Comparison of ENCODE assay signal across 14 mouse cellular contexts in the genomic region with DNA sequence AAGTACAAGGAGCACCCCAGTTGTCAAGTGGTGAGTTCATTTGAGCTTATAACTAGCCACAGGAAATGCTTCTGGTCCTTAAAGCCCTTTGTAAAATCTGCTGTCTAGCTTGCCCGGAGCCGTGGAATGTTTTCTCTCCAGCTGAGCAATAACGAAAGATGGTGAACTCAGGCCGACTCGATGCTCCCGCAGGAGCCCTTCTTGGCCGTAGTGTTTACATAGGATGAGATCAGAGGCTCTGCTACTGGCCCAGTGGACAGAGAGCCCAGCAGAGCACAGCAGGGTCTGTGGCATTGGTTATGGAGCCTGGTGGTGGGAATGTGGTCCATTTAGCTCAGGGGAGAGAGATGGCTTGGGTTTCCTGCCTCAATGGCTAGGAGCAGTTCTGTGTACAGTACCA.
DNase-seq lines count a peak whose midpoint lies in the region; ATAC-seq lines count a peak whose summit lies in the region.
"Had no signal": no experiment of that assay in that cellular context is flagged by ENCODE, and none has a peak within 500 bp of the region (broad histone marks: within the 10 kb centered on the region; RNA-seq: fewer than 3 reads in every experiment).

No protein-coding gene starts in this region.

- DNase-seq in heart, adult 11 months: peak; percentile 73
- DNase-seq in heart, adult 9 months (ENCODE audit: low spot score in 2 of 2): no peak
- DNase-seq in kidney, postnatal 10 days: peak; percentile 48
- DNase-seq in midbrain, embryonic 14.5 days: no peak
- no peak for DNase-seq in midbrain, embryonic 11.5 days (ENCODE audit: low spot score, missing footprints)
- no peak for DNase-seq in c-Kit-positive CD71-positive TER-119-positive erythroid progenitor cells, embryonic 14.5 days (ENCODE audit: low spot score)
- DNase-seq: cerebellum, adult 11-12 months; heart, adult 2 months had no signal

- peaks cover 6% of the 10 kb centered on the region; the same call in 1 of the 2 replicates for H3K4me1 ChIP-seq in kidney, embryonic 15.5 days
- no peaks in the 10 kb centered on the region for H3K4me1 ChIP-seq in midbrain, embryonic 14.5 days (ENCODE audit: control insufficient read depth, insufficient read depth, low read length)
- peaks cover 3% of the 10 kb centered on the region; the same call in 1 of the 2 replicates for H3K4me1 ChIP-seq in midbrain, embryonic 11.5 days (ENCODE audit: control insufficient read depth, insufficient read depth, low read length)
- H3K4me1 ChIP-seq: neural tube, embryonic 15.5 days had no signal

- H3K4me3 ChIP-seq in kidney, embryonic 15.5 days (replicated peaks): no peak overlapping the region
- no peak overlapping the region for H3K4me3 ChIP-seq in midbrain, embryonic 14.5 days (replicated peaks; ENCODE audit: low read depth, low read length)
- no peak overlapping the region for H3K4me3 ChIP-seq in midbrain, embryonic 11.5 days (ENCODE audit: low read depth, low read length)
- H3K4me3 ChIP-seq: forebrain, embryonic 12.5 days; heart, adult 2 months; liver, embryonic 15.5 days; neural tube, embryonic 15.5 days had no signal

- H3K36me3 ChIP-seq in kidney, embryonic 15.5 days: no peaks in the 10 kb centered on the region
- no peaks in the 10 kb centered on the region for H3K36me3 ChIP-seq in midbrain, embryonic 14.5 days (ENCODE audit: control insufficient read depth, insufficient read depth, low read length)
- no peaks in the 10 kb centered on the region for H3K36me3 ChIP-seq in midbrain, embryonic 11.5 days (ENCODE audit: control insufficient read depth, insufficient read depth, low read length)
- H3K36me3 ChIP-seq: forebrain, embryonic 12.5 days; liver, embryonic 15.5 days; neural tube, embryonic 15.5 days had no signal

- H3K27ac ChIP-seq in kidney, embryonic 15.5 days: no peak overlapping the region
- H3K27ac ChIP-seq in midbrain, embryonic 14.5 days (replicated peaks; ENCODE audit: low read depth, low read length): 0 out of 2 replicates have a peak overlapping the region, but pooled peaks have one; percentile 14
- H3K27ac ChIP-seq in midbrain, embryonic 11.5 days (ENCODE audit: low read depth, low read length): no peak overlapping the region
- H3K27ac ChIP-seq: forebrain, embryonic 12.5 days; heart, adult 2 months; liver, embryonic 15.5 days; neural tube, embryonic 15.5 days had no signal

- no peak overlapping the region for H3K4me2 ChIP-seq in kidney, embryonic 15.5 days
- no peak overlapping the region for H3K4me2 ChIP-seq in midbrain, embryonic 14.5 days (ENCODE audit: low read length)
- H3K4me2 ChIP-seq in midbrain, embryonic 11.5 days: no peak overlapping the region
- H3K4me2 ChIP-seq: forebrain, embryonic 12.5 days; liver, embryonic 15.5 days; neural tube, embryonic 15.5 days had no signal

- H3K9ac ChIP-seq in kidney, embryonic 15.5 days: no peak overlapping the region
- H3K9ac ChIP-seq in midbrain, embryonic 14.5 days (replicated peaks; ENCODE audit: low read length): no peak overlapping the region
- no peak overlapping the region for H3K9ac ChIP-seq in midbrain, embryonic 11.5 days (ENCODE audit: low read length)
- H3K9ac ChIP-seq: forebrain, embryonic 12.5 days; liver, embryonic 15.5 days; neural tube, embryonic 15.5 days had no signal

- H3K27me3 ChIP-seq in kidney, embryonic 15.5 days: no peaks in the 10 kb centered on the region
- H3K27me3 ChIP-seq in midbrain, embryonic 14.5 days (ENCODE audit: control insufficient read depth, insufficient read depth, low read length): no peaks in the 10 kb centered on the region
- no peaks in the 10 kb centered on the region for H3K27me3 ChIP-seq in midbrain, embryonic 11.5 days (ENCODE audit: control insufficient read depth, insufficient read depth, low read length)
- H3K27me3 ChIP-seq: neural tube, embryonic 15.5 days had no signal

- no peak for ATAC-seq in kidney, embryonic 15.5 days (replicated peaks; ENCODE audit: low FRiP score)
- ATAC-seq in midbrain, embryonic 14.5 days (ENCODE audit: low FRiP score, low TSS enrichment): no peak
- ATAC-seq in midbrain, embryonic 11.5 days (ENCODE audit: low FRiP score): no peak
- ATAC-seq in megakaryocyte, adult 5-6 weeks (ENCODE audit: poor library complexity, severe bottlenecking): no peak
- ATAC-seq: hindbrain, embryonic 16.5 days had no signal

- H3K9me3 ChIP-seq in kidney, embryonic 15.5 days (replicated peaks): no peaks in the 10 kb centered on the region
- no peaks in the 10 kb centered on the region for H3K9me3 ChIP-seq in midbrain, embryonic 14.5 days (ENCODE audit: control insufficient read depth, low read length)
- H3K9me3 ChIP-seq in midbrain, embryonic 11.5 days (ENCODE audit: control insufficient read depth, low read length): no peaks in the 10 kb centered on the region
- H3K9me3 ChIP-seq: forebrain, embryonic 12.5 days; liver, embryonic 15.5 days; neural tube, embryonic 15.5 days had no signal

- 13% methylated on average over 7 of the region's 7 CpGs for WGBS in kidney, embryonic 15.5 days
- WGBS in midbrain, embryonic 14.5 days: 73% methylated on average over 7 of the region's 7 CpGs
- WGBS in midbrain, embryonic 11.5 days: 63% methylated on average over 7 of the region's 7 CpGs

Comparison
In these comparisons a context has a peak if more than half of its experiments do, and no peak if none do; other contexts are left out.
1. DNase-seq: peak in heart, adult 11 months (single experiment) and kidney, postnatal 10 days (single experiment); none in heart, adult 9 months (0 of 2), midbrain, embryonic 14.5 days (single experiment), midbrain, embryonic 11.5 days (single experiment) and c-Kit-positive CD71-positive TER-119-positive erythroid progenitor cells, embryonic 14.5 days (single experiment).